Mouse (Mus musculus) hindbrain, postnatal 0 days (tissue): ENCODE data around the gene Khnyn. TPM values are rescaled to one million over a fixed set of nuclear protein-coding genes. Genes with fewer than 3 reads are reported as not detected.
A peak's percentile ranks its signal among the peaks of the same experiment; 100 is the strongest.

ENCODE experiments used
- ATAC-seq: fragments of 200-750 bp; cut with Nextera tagmentation; 2 replicates; pipeline ENCODE4 v1.8.0; 2017; ENCODE audit warnings: mild to moderate bottlenecking, moderate TSS enrichment, moderate library complexity
- DNase-seq: peaks from one replicate; pipeline ENCODE4 v3.0.0-alpha.2; 2015; ENCODE audit warnings: low spot score
- H3K27ac ChIP-seq: fragments of 300-500 bp; sonication (generic); 2 replicates; pipeline ENCODE4 v1.5.1; 2014; ENCODE audit warnings: mild to moderate bottlenecking
- H3K27me3 ChIP-seq: fragments of 300-500 bp; sonication (generic); 2 replicates; pipeline ENCODE4 v1.6.1; 2014; ENCODE audit warnings: low read length, mixed read lengths; ENCODE audit not compliant: insufficient read depth
- H3K36me3 ChIP-seq: fragments of 300-500 bp; sonication (generic); 2 replicates; pipeline ENCODE4 v1.6.1; 2014; ENCODE audit warnings: low read length, mixed read lengths; ENCODE audit not compliant: insufficient read depth
- H3K4me1 ChIP-seq: fragments of 300-500 bp; sonication (generic); 2 replicates; pipeline ENCODE4 v1.6.1; 2014; ENCODE audit warnings: antibody characterized with exemption, low read length, mixed read lengths; ENCODE audit not compliant: insufficient read depth
- H3K4me2 ChIP-seq: fragments of 300-500 bp; sonication (generic); 2 replicates; pipeline ENCODE4 v1.6.1; 2014; ENCODE audit warnings: low read depth, mild to moderate bottlenecking, low read length, moderate library complexity, mixed read lengths
- H3K4me3 ChIP-seq: fragments of 300-500 bp; sonication (generic); 2 replicates; pipeline ENCODE4 v1.5.1; 2014; ENCODE audit warnings: low read length
- H3K9ac ChIP-seq: fragments of 300-500 bp; sonication (generic); replicated peaks from 2 replicates; pipeline ENCODE4 v1.6.1; 2014; ENCODE audit warnings: mild to moderate bottlenecking, low read length, moderate library complexity, mixed read lengths
- H3K9me3 ChIP-seq: fragments of 300-500 bp; sonication (generic); 2 replicates; pipeline ENCODE4 v1.6.1; 2016; ENCODE audit warnings: low read length, mixed read lengths
- CTCF ChIP-seq: IDR thresholded peaks from 2 replicates; pipeline ENCODE4 v1.5.1; 2016; ENCODE audit warnings: antibody characterized with exemption, control low read depth, low read depth
- WGBS: fragments of 180-500 bp; shearing (Covaris S2); extraction: QIAGEN DNeasy Blood & Tissue Kit; methylation state at CpG from one replicate; pipeline ENCODE4 v1.1.7; 2014; 5-methylcytosine and 5-hydroxymethylcytosine counted together
- polyA plus RNA-seq: library from polyadenylated mRNA; unstranded; fragments of >200 nt; fragmentation: Nextera tagmentation; extraction: Ambion mirVana; gene quantifications from 2 replicates; pipeline ENCODE4 v1.2.1, GENCODE M21; 2015
- total RNA-seq: library from RNA; depleted of rRNA; stranded (reverse); fragments of >200 nt; gene quantifications from 2 replicates; pipeline ENCODE4 v1.2.3, GENCODE M21; 2014

Gene Khnyn
- total and polyA plus RNA-seq, 2 experiments from 2014 or later: 7.1 to 17.9 TPM

GRCm38 (mm10) chr14:55882171-55882641 is 2.5 kb upstream of the Khnyn start:
- H3K9ac ChIP-seq: no peak overlapping the region
- H3K4me3 ChIP-seq: no peak overlapping the region
- no peaks in the 10 kb centered on the region for H3K9me3 ChIP-seq
- H3K27ac ChIP-seq: no peak overlapping the region
- no peak for DNase-seq
- WGBS: 63% methylated on average over 6 of the region's 6 CpGs
- no peak for ATAC-seq
- no peaks in the 10 kb centered on the region for H3K4me1 ChIP-seq
- TF ChIP-seq CTCF: no peak
- no peak overlapping the region for H3K4me2 ChIP-seq
- no peaks in the 10 kb centered on the region for H3K27me3 ChIP-seq
- peaks cover 4% of the 10 kb centered on the region; the same call in 1 of the 2 replicates for H3K36me3 ChIP-seq

- Histone ChIP-seq H3K27me3 (no peaks in the 10 kb centered on the region), H3K36me3 (peaks cover 13% of the 10 kb centered on the region; the same call in 1 of the 2 replicates), H3K9me3 (no peaks in the 10 kb centered on the region), H3K4me3 (no peak overlapping the region), H3K27ac (no peak overlapping the region), H3K4me1 (no peaks in the 10 kb centered on the region), H3K4me2 (no peak overlapping the region), H3K9ac (no peak overlapping the region)
- ATAC-seq: no peak
- no peak for TF ChIP-seq CTCF
- DNase-seq: no peak
- WGBS: 93% methylated on average over 13 of the region's 13 CpGs
Observed at GRCm38 (mm10) chr14:55883149-55883661, 1.5 kb upstream of the Khnyn start.

- no peak for ATAC-seq
- no peak for TF ChIP-seq CTCF
- WGBS: 87% methylated on average over 12 of the region's 12 CpGs
- H3K4me2 ChIP-seq: no peak overlapping the region
- no peaks in the 10 kb centered on the region for H3K9me3 ChIP-seq
- no peaks in the 10 kb centered on the region for H3K4me1 ChIP-seq
- no peak overlapping the region for H3K4me3 ChIP-seq
- H3K36me3 ChIP-seq: peaks cover 17% of the 10 kb centered on the region; the same call in 1 of the 2 replicates
- peak overlapping the region; percentile 87; the same call in 1 of the 2 replicates for H3K27ac ChIP-seq
- no peak for DNase-seq
- H3K9ac ChIP-seq: no peak overlapping the region
- no peaks in the 10 kb centered on the region for H3K27me3 ChIP-seq
Observed at GRCm38 (mm10) chr14:55883663-55884062, 1.1 kb upstream of the Khnyn start.

DNA sequence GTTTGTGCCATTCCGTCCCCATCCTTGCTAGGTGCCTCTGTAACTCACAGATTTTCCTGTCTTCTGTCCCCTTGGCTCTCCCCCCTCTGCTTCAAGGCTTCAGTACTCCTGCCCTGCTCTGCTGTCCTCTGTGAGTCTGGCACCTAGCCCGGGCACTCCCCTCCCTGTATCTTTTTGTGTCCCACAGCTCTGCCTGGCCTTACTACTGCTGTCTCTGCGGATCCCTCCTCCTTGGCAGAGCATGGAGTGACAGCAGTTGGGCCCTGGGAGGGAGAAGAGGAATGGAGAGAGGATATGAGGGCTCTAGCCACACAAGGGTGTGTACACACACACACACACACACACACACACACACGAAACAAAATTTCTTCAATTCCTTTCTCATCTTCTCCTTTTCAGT is 581 bp upstream of the Khnyn start, which contains the start of gene Cbln3:
Gene Cbln3, minus strand, starts transcription at position 227 of the 400 bp plus-strand sequence.
- H3K9ac ChIP-seq: peak within 1 kb of the TSS; percentile 81
- peaks cover 17% of the 10 kb centered on the region; the same call in 1 of the 2 replicates for H3K36me3 ChIP-seq
- H3K4me3 ChIP-seq: peak within 1 kb of the TSS; percentile 79
- no peaks in the 10 kb centered on the region for H3K4me1 ChIP-seq
- H3K9me3 ChIP-seq: no peaks in the 10 kb centered on the region
- H3K4me2 ChIP-seq: peak within 1 kb of the TSS; percentile 68
- H3K27me3 ChIP-seq: no peaks in the 10 kb centered on the region
- DNase-seq (peak; percentile 78), ATAC-seq (peak; percentile 39)
- no peak for TF ChIP-seq CTCF
- WGBS: 14% methylated on average over 4 of the region's 4 CpGs
- peak within 1 kb of the TSS; percentile 87 for H3K27ac ChIP-seq

DNA sequence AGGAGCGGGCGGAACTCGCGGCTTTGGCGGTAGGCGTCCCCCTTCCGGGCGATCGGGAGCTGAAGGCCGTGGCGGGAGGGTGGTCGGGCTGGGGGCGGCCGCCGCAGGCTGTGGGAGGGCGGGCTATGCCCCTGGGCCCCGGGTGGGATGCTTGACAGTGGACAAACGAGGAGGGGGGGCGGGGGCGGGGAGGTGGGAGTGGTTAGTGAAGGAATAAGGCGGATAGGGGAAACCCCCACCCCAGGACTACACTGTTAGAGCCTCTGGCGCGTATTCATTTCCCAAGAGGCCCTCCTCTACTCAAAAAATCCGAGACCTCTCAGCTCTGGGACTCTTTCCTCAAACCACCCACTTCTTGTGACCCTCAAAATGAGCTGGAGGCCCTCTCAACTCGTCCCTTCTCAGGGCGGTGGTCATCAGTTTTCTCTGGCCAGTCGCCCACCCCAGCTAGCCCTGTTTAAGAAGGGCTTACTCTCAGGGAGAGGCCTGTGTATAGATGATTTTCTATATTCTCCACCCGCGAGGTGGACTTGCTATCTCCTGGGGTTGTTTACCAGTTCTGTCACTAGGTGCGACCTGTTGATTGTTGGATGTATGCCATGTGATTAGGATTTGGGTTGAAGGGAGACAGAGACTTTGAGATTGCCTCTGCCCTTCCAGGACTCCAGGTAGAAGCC is 505 bp downstream of the Khnyn start:
- H3K27ac ChIP-seq: peak overlapping the region; percentile 87
- peak overlapping the region; percentile 79 for H3K4me3 ChIP-seq
- H3K9ac ChIP-seq: peak overlapping the region; percentile 81
- peak; percentile 68 for ATAC-seq
- no peaks in the 10 kb centered on the region for H3K4me1 ChIP-seq
- H3K27me3 ChIP-seq: no peaks in the 10 kb centered on the region
- DNase-seq: peak; percentile 48
- H3K9me3 ChIP-seq: no peaks in the 10 kb centered on the region
- H3K4me2 ChIP-seq: peak overlapping the region; percentile 68
- WGBS: under 1% methylated on average over 18 of the region's 30 CpGs
- no peak for TF ChIP-seq CTCF
- H3K36me3 ChIP-seq: peaks cover 17% of the 10 kb centered on the region; the same call in 1 of the 2 replicates

DNA sequence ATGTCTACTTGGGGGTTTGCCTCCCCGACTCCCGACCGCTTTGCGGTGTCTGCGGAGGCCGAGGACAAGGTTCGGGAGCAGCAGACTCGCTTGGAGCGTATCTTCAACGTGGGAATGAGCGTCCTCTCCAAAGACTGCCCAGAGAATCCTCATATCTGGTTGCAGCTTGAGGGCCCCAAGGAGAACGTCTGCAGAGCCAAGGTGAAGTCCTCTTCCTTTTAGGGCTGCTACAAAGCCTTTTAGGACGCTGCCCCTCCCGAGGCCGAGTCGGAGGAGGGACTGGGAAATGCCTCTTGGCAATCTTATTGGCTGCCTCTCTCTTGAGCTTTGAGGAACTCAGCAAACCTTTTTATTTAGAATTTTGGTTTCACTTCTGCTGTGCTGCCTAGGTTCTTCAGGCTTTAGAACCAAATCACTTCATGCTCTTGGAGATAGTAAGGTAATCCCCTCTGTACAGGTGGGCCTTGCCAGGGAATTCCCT is 1.1 kb downstream of the Khnyn start:
- Histone ChIP-seq H3K9me3 (no peaks in the 10 kb centered on the region), H3K4me3 (peak overlapping the region; percentile 79), H3K36me3 (peaks cover 17% of the 10 kb centered on the region; the same call in 1 of the 2 replicates), H3K4me2 (peak overlapping the region; percentile 68), H3K4me1 (no peaks in the 10 kb centered on the region), H3K9ac (peak overlapping the region; percentile 81), H3K27me3 (no peaks in the 10 kb centered on the region), H3K27ac (peak overlapping the region; percentile 87)
- no peak for ATAC-seq
- no peak for TF ChIP-seq CTCF
- WGBS: 7% methylated on average over 16 of the region's 16 CpGs
- DNase-seq: peak; percentile 45
